Comparison of ENCODE assay signal across 1 mouse cellular context in the genomic region with DNA sequence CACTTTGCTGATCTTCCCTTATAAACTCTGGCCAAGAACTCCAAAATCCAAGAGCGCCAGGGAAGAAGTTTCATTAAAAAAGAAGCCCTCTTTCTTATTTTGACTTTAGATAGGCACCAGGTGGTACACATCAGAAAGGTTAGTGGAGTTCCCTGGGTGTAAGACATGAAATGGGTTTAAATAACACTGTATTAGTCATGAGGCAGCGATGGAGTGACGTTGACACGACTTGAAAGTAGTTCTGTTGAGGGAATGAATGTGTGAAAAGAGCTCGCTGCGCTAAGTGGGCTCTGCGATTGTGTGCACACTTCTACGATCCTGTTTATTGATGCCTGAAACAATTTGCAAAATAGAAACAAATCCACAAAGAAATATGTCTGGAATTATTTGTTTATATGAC.
TF ChIP-seq lines count a peak whose summit lies in the region.

No protein-coding gene starts in this region.

TF ChIP-seq in MEL, 35 proteins besides CTCF, POLR2A, EP300 and RAD21:
- TF ChIP-seq ZNF384 (IDR thresholded peaks at IDR 0.05; ENCODE audit: low read depth, low read length): no peak
- no peak for TF ChIP-seq SIN3A (IDR thresholded peaks at IDR 0.05; ENCODE audit: low read length)
- TF ChIP-seq TAL1 (IDR thresholded peaks at IDR 0.05; ENCODE audit: low read length): no peak
- no peak for TF ChIP-seq MYC (IDR thresholded peaks at IDR 0.05; ENCODE audit: low read depth, low read length)
- TF ChIP-seq JUND (IDR thresholded peaks at IDR 0.05; ENCODE audit: low read depth, low read length): no peak
- no peak for TF ChIP-seq MAFK (IDR thresholded peaks at IDR 0.05; ENCODE audit: borderline replicate concordance, low read depth, low read length)
- no peak for TF ChIP-seq MYB (IDR thresholded peaks at IDR 0.05; ENCODE audit: low read depth, low read length)
- TF ChIP-seq ZMIZ1 (IDR thresholded peaks at IDR 0.05; ENCODE audit: low read depth, low read length): no peak
- TF ChIP-seq MAZ (IDR thresholded peaks at IDR 0.05; ENCODE audit: low read depth, low read length): no peak
- TF ChIP-seq ZKSCAN1 (IDR thresholded peaks at IDR 0.05; ENCODE audit: low read depth, low read length): no peak
- TF ChIP-seq MXI1 (IDR thresholded peaks at IDR 0.05; ENCODE audit: low read depth, low read length): no peak
- TF ChIP-seq TBP (IDR thresholded peaks at IDR 0.05; ENCODE audit: low read depth, low read length): no peak
- no peak for TF ChIP-seq SMC3 (IDR thresholded peaks at IDR 0.05; ENCODE audit: low read depth, low read length)
- TF ChIP-seq USF1 (IDR thresholded peaks at IDR 0.05; ENCODE audit: low read depth, low read length): no peak
- no peak for TF ChIP-seq CHD1 (IDR thresholded peaks at IDR 0.05; ENCODE audit: low read depth, low read length)
- TF ChIP-seq POLR2AphosphoS5 (IDR thresholded peaks at IDR 0.05; ENCODE audit: borderline replicate concordance, low read depth, low read length): no peak
- TF ChIP-seq KAT2A (conservative IDR thresholded peaks at IDR 0.05; ENCODE audit: low read depth, low read length): no peak
- TF ChIP-seq GATA1 (IDR thresholded peaks at IDR 0.05; ENCODE audit: low read depth, low read length): no peak
- TF ChIP-seq RCOR1 (IDR thresholded peaks at IDR 0.05; ENCODE audit: low read depth, low read length): no peak
- TF ChIP-seq USF2 (IDR thresholded peaks at IDR 0.05; ENCODE audit: borderline replicate concordance in 1 of 2, insufficient read depth in 1 of 2, low read depth in 1 of 2, low read length in 2 of 2): no peak
